Mouse (Mus musculus): ENCODE data around the gene Rabggta. TPM values are rescaled to one million over a fixed set of nuclear protein-coding genes. Genes with fewer than 3 reads are reported as not detected.

Gene Rabggta
- polyA plus RNA-seq (2012; rRNA removed), result 64.9 and 72.8 TPM in 2 replicates

DNA sequence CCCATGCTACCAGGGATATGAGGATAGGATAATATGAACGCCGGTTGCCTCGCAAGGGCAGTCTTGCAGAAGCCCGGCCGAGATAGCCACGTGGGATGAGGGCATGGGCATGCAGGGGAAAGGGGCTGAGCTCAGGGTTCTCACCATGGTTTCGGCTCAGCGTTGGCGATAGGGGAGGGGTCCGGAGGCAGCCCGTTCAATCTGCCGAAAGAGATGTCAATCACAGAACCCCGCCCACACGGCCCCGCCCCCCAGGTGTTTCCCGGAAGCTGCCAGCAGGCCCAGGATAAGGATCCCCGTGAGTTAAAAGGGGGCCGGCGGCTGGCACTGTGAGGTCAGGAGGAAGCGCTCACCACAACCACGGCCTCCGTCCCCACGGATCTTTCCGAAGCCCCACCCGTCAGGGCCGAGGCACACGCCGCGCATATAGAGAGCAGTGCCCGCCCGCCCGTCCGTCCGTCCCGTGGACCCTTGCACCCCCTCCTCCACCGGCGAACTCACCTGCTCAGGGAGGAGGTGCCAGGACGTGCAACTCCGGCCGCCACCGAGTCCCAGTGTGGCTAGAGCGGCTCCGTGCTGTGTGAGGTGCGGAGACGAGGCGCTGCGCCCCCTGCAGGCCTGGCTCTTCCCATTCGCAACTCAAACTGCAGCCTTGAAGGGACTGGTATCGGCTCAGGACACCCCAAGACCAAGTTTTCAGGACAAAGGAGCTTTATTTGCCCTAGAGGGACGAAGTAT is at the start of gene Rabggta:
Gene Rabggta (minus strand): TSS at position 564 of the 738 bp plus-strand sequence.
- peak; percentile 94 for TF ChIP-seq CTCF (IDR thresholded peaks at IDR 0.05; ENCODE audit: borderline replicate concordance, extremely low read depth, insufficient read depth, insufficient read length)
- TF ChIP-seq POLR2A (IDR thresholded peaks at IDR 0.05; ENCODE audit: borderline replicate concordance, extremely low read depth, insufficient read depth, insufficient read length, poor library complexity, severe bottlenecking), result peak; percentile 44; the same call in 1 of the 2 replicates
- DNase-seq (ENCODE audit: low read depth), result peak; percentile 98

DNA sequence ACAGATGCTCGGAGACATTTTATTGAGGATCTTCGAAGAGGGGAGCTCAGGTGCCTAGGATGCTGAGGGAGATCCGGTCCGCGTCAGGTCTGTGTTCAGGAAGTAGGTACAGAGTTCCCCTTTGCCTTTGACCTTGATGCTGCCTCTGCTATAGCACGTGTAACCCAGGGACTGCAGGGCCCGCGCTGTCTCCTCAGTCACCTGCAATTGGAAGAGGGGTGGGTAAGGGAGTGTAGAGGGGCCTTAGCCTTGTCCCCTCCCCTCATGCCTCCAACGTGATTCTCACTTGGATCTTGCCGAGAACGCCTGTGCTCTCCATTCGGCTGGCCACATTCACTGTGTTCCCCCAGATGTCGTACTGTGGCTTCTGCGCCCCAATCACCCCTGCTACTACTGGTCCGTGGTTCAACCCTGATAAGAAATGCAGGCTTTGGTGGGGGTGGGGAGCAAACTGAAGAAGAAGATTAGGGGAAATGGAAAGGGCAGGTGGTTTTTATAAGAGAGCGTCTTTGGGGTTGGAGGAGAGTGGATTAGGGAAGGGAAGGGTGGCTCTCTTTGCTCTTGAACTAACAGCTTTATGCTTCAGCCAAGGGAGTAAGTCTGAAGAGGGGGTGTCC is 47.1 kb upstream of the Rabggta start:
- no peak for DNase-seq (ENCODE audit: low read depth)
- no peak for TF ChIP-seq CTCF (IDR thresholded peaks at IDR 0.05; ENCODE audit: borderline replicate concordance, extremely low read depth, insufficient read depth, insufficient read length)
- no peak for TF ChIP-seq POLR2A (IDR thresholded peaks at IDR 0.05; ENCODE audit: borderline replicate concordance, extremely low read depth, insufficient read depth, insufficient read length, poor library complexity, severe bottlenecking)

DNA sequence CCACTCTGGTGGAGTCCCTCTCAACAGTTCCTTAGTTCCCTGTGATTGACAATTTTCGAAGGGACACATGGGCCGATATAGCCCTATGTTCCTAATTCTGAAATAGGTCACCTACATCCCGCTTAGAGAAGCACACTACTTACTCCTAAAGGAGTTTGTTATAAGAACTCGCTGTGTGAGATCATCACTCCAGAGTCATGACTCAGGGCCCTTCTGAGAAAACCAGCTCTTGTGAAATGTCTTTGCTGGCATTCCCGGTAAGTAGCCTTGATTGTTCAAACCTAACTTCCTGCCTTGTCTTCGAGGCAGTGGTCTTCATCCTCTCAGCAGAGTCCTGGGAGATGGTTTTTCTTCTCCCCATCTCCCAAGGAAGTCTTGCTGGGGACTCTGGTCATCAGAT is 46.5 kb upstream of the Rabggta start:
- no peak for DNase-seq (ENCODE audit: low read depth)
- TF ChIP-seq POLR2A (IDR thresholded peaks at IDR 0.05; ENCODE audit: borderline replicate concordance, extremely low read depth, insufficient read depth, insufficient read length, poor library complexity, severe bottlenecking), result no peak
- no peak for TF ChIP-seq CTCF (IDR thresholded peaks at IDR 0.05; ENCODE audit: borderline replicate concordance, extremely low read depth, insufficient read depth, insufficient read length)

DNA sequence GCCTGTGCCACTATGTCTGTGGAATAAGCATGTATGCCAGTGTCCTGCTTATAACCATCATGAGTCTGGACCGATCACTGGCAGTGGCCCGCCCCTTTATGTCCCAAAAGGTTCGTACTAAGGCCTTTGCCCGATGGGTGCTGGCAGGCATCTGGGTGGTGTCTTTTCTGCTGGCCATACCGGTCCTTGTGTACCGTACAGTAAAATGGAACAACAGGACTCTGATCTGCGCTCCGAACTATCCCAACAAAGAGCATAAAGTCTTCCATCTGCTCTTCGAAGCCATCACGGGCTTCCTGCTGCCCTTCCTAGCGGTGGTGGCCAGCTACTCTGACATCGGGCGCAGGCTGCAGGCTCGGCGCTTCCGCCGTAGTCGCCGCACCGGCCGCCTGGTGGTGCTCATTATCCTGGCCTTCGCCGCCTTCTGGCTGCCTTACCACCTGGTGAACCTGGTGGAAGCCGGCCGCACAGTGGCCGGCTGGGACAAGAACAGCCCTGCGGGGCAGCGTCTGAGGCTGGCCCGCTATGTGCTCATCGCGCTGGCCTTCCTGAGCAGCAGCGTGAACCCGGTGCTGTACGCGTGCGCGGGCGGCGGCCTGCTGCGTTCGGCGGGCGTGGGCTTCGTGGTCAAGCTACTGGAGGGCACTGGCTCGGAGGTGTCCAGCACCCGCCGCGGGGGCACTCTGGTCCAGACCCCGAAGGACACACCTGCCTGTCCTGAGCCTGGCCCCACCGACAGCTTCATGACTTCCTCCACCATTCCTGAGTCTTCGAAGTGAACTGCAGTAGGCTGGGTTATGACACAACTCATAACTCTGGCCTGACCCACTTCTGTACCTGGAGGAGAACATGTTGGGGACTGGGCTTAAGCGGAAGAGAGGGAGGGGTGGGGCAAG is 45.7 kb upstream of the Rabggta start:
- TF ChIP-seq CTCF (IDR thresholded peaks at IDR 0.05; ENCODE audit: borderline replicate concordance, extremely low read depth, insufficient read depth, insufficient read length) (peak; percentile 43; the same call in 1 of the 2 replicates), POLR2A (IDR thresholded peaks at IDR 0.05; ENCODE audit: borderline replicate concordance, extremely low read depth, insufficient read depth, insufficient read length, poor library complexity, severe bottlenecking) (no peak)
- peak; percentile 64 for DNase-seq (ENCODE audit: low read depth)

DNA sequence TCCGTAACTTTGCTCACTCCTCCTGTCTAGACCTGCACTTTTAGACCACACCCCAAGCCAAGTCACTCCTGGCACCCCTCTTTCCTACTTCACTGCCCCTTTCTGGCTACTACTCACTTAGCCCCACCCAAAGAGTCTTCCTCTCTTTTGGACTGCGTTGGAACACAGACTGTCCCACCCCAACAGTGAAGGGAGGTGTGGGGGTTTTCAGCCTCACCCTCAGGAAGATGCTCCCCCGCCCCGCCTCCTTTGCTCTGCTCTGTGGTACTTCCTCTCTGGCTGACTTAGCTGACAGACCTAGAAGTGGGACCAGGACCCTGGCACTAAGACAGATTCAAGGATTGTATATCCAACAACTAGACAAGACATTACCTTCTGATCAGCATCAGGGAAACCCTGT is 43.6 kb upstream of the Rabggta start, which contains the start of gene Ltb4r1:
Gene Ltb4r1 (plus strand): TSS at position 267 of the 400 bp plus-strand sequence.
- DNase-seq (ENCODE audit: low read depth), result no peak
- no peak for TF ChIP-seq CTCF (IDR thresholded peaks at IDR 0.05; ENCODE audit: borderline replicate concordance, extremely low read depth, insufficient read depth, insufficient read length)
- no peak for TF ChIP-seq POLR2A (IDR thresholded peaks at IDR 0.05; ENCODE audit: borderline replicate concordance, extremely low read depth, insufficient read depth, insufficient read length, poor library complexity, severe bottlenecking)

DNA sequence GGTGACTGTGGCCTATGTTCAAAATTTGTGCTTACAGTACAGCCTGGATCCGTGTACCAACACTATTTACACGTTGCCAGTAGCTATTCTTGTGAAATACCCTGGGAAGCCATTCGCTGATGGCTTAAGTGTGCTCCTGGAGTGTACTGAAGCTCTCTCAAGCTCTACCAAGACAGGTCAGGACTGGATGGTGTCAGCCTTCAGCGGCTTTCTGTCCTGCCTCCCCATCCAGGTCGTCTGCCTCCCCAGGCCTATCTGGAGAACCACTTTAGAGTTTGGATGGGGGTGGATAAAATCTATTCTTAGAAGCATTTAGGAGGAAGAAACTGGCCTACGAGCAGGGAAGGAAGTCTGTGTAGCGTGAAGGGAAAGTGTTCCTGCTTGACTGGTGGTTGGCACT is 41.1 kb upstream of the Rabggta start:
- no peak for TF ChIP-seq POLR2A (IDR thresholded peaks at IDR 0.05; ENCODE audit: borderline replicate concordance, extremely low read depth, insufficient read depth, insufficient read length, poor library complexity, severe bottlenecking)
- no peak for TF ChIP-seq CTCF (IDR thresholded peaks at IDR 0.05; ENCODE audit: borderline replicate concordance, extremely low read depth, insufficient read depth, insufficient read length)
- DNase-seq (ENCODE audit: low read depth), result no peak

DNA sequence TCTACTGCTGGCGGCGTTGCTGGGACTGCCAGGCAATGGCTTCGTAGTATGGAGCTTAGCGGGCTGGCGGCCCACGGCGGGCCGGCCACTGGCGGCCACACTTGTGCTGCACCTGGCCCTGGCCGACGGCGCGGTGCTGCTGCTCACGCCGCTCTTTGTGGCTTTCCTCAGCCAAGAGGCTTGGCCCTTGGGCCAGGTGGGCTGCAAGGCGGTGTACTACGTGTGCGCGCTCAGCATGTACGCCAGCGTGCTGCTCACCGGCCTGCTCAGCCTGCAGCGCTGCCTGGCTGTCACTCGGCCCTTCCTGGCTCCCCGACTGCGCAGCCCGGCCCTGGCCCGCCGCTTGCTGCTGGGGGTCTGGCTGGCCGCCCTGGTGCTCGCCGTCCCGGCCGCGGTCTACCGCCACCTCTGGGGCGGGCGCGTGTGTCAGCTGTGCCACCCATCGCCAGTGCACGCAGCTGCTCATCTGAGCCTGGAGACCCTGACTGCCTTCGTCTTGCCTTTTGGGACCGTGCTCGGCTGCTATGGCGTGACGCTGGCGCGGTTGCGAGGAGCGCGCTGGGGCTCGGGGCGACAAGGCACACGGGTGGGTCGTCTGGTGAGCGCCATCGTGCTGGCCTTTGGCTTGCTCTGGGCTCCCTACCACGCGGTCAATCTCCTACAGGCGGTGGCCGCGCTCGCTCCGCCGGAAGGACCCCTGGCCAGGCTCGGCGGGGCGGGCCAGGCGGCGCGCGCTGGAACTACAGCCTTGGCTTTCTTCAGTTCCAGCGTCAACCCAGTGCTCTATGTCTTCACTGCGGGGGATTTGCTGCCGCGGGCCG is 40.1 kb upstream of the Rabggta start:
- DNase-seq (ENCODE audit: low read depth), result peak; percentile 71
- peak; percentile 50 for TF ChIP-seq CTCF (IDR thresholded peaks at IDR 0.05; ENCODE audit: borderline replicate concordance, extremely low read depth, insufficient read depth, insufficient read length)
- 0 out of 2 replicates have a peak, but pooled peaks have one; percentile 7 for TF ChIP-seq POLR2A (IDR thresholded peaks at IDR 0.05; ENCODE audit: borderline replicate concordance, extremely low read depth, insufficient read depth, insufficient read length, poor library complexity, severe bottlenecking)

DNA sequence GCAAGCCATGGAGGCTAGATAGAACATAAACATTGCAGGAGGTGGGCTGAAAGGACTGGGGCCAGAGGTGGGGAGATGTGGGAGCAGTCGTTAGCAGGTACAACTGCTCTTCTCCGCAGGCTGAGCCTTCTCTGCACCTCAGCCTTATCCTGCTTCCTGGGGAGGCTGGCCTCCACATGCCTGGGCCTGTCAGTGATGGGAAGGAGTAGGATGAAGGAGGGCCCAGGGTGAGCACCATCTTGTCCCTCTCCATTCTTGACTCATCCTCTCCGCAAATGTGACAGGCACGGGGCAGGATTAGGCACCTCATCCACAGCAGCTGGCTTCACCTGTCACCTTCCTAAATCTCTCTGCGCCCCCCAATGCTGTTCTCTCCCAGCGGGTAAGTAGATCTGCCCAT is 39.1 kb upstream of the Rabggta start, which contains the start of gene Ltb4r2:
Gene Ltb4r2 (plus strand): TSS at position 266 of the 400 bp plus-strand sequence.
- TF ChIP-seq CTCF (IDR thresholded peaks at IDR 0.05; ENCODE audit: borderline replicate concordance, extremely low read depth, insufficient read depth, insufficient read length), result no peak
- TF ChIP-seq POLR2A (IDR thresholded peaks at IDR 0.05; ENCODE audit: borderline replicate concordance, extremely low read depth, insufficient read depth, insufficient read length, poor library complexity, severe bottlenecking), result no peak
- DNase-seq (ENCODE audit: low read depth), result no peak

DNA sequence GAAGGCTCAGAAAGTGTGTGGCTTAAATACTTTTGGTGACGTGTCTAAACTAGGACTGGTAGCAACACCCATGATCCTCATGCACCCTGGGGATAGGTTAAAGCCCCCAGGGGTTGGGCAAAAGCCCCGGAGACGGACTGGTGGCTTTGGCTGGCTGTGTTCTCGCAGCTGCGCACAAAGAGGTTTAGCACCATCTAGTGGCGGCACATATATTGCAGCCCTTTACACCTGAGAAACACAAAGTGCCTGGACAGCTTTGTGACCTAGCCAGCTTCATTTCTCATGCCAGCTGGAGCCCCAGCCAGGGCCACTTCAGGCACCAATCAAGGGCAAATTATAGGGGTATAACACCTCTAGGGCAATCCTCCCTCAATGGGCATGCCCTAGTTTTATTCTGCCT is 38.1 kb upstream of the Rabggta start:
- TF ChIP-seq CTCF (IDR thresholded peaks at IDR 0.05; ENCODE audit: borderline replicate concordance, extremely low read depth, insufficient read depth, insufficient read length), result peak; percentile 73
- DNase-seq (ENCODE audit: low read depth), result peak; percentile 76

DNA sequence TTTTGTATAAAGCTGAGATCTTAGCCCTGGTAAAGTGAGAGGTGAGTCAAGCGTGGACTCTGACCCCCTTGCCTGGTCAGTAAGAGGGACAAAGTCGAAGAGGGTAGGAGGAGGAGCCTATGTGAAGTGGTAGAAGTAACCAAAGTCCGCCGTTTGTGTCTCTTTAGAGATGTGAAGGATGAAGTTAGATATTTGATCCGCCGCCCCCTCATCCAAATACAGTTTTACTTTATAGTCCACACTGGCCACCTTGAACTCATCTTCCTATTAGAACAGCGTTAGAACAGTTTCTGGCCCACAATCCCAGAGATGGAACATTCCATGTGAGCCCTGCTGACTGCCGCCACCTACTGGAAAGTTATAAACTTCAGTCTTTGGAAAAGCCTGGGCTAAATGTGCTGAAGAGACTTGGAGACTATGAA is 36.3 kb upstream of the Rabggta start, which contains the start of gene Cideb:
Gene Cideb (minus strand): TSS at position 96 of the 422 bp plus-strand sequence.
- no peak for TF ChIP-seq POLR2A (IDR thresholded peaks at IDR 0.05; ENCODE audit: borderline replicate concordance, extremely low read depth, insufficient read depth, insufficient read length, poor library complexity, severe bottlenecking)
- TF ChIP-seq CTCF (IDR thresholded peaks at IDR 0.05; ENCODE audit: borderline replicate concordance, extremely low read depth, insufficient read depth, insufficient read length), result peak; percentile 70; the same call in 1 of the 2 replicates

More for the DNA sequence above, 36.3 kb upstream of the Rabggta start, which contains the start of gene Cideb:
- peak; percentile 69 for DNase-seq (ENCODE audit: low read depth)
